Mouse (Mus musculus): ENCODE measurements at regions not wholly inside any gene's neighbourhood (a gene's known extent, or its start where the extent isn't known, plus 50 kb on each side); places are given as distances from the start of the nearest gene placed in this dataset.
A peak's percentile ranks its signal among the peaks of the same experiment; 100 is the strongest.

DNA sequence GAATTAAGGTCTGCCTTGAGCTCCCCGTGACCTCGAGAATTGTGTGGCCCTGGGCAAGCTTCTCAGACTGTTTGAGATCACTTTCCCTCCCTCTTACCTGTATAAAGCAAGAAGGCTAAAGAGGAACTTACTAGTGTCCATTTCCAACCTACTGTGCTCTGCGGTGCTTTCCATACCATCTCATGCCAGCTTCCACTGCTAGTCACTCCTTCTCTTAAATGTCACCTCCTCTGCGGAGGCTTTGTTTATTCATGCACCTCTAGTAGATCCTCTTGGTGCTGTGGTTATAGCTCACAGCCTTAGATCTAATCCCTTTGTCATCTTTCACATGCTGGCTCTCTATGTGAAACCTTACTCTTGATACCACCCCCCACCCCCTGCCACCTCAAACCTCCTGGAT lies 2310.3 kb upstream of the Lrrc6 start:
- DNase-seq: no peak

GRCm38 (mm10) chr15:68810593-68810992 lies 2309.9 kb upstream of the Lrrc6 start:
- no peak for DNase-seq

DNA sequence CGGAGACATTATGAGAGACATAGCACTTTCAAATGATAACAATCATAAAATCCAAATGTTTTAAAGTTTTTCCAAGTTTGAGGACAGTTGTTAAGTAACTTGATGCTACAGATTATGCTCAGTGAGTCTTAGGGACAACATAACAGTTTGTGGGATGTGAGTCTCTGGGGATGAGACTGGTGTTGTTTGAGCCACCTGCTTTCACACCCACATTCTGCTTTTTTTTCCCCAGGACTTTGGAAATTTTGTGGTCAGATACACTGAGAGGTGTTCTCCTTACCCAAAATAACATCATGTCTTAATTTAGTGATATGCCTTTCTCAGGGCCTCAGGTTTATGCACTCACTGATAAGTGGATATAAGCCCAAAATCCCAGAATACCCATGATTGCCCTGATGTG lies 2307.5 kb upstream of the Lrrc6 start:
- DNase-seq: no peak

GRCm38 (mm10) chr15:68804254-68804653 lies 2303.5 kb upstream of the Lrrc6 start:
- no peak for DNase-seq

GRCm38 (mm10) chr15:68801763-68802162 lies 2301.1 kb upstream of the Lrrc6 start:
- DNase-seq: no peak

- no peak for DNase-seq
Observed at GRCm38 (mm10) chr15:68797406-68797805, 2296.7 kb upstream of the Lrrc6 start.

GRCm38 (mm10) chr15:68795239-68795960 lies 2294.7 kb upstream of the Lrrc6 start:
- peak; percentile 45 to 64 for DNase-seq

DNA sequence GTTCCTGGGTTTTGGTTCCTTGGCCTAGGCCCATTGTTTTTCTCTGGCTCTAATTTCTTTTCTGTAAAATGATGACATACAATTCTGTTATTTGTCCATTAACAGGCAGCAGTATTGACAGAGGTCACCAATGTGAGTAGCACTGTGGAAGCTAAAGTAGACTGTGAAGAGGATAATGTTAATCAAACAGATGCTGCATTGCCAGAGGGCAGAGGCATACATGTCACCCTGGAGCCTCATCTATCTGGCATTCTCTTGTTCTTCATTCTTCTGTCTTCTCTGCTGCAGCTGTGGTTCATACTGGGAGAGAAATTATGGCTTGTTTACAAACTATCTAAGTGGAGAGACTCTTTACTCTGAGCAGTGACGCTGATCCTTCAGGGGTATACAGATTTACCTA lies 2259.2 kb upstream of the Lrrc6 start:
- no peak for DNase-seq

GRCm38 (mm10) chr15:68755255-68755654 lies 2254.5 kb upstream of the Lrrc6 start:
- DNase-seq: no peak

DNA sequence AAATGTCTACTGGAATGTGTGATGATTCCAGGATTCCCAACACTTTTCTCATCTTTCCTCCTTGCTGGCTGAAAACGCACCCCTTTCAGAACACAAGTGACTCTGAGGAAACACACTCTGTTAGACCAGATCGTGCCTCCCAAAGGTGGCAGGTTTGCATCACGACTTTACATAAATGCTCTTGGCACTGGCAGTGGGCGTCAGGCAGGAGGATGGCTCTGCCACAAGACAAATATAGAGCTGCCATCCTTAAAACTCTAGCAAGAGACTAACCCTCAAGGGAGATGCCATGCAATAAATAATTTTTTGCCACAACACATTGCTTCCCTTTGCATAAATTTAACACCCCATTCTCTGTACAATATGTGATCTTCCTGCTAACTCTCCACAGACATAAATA lies 2254.1 kb upstream of the Lrrc6 start:
- no peak for DNase-seq

DNA sequence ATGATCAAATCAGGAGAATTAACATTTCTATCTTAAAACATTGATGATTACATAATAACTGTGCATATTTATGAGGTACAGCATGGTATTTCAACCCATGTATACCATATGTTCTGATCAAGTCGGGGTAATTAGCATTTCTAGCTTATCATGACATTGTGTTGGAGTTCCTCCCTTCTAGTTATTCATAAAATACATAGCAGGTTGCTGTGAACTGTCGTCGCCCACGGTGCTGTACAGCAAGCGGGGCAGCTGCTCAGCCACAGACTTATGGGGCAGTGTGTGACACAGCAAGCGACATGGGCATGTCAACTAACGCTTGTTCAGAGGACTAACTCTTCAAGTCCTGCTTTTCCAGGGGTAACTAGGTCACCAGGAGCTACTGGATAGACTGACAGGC lies 2238.6 kb upstream of the Lrrc6 start:
- DNase-seq: no peak

GRCm38 (mm10) chr15:68721250-68721649 lies 2220.5 kb upstream of the Lrrc6 start:
- no peak for DNase-seq

DNA sequence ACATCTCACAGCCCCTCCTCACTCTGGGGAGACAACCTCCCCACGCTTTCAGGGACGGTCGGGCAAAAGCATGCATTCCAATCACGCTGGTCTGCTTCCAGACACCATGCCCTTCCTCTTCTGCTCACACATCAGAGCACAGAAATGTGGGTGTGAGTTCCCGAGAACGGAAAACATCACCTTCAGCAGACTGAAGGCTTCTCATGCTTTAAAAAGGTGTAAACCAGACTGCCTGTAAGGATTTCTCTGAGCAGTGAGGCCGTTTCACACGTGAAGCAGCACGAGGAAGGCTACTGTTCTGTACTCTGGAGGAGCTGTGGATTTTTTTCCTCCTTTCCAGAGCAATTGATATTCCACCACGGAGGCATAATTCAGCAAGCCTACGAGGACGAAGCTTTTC lies 2218.8 kb upstream of the Lrrc6 start:
- DNase-seq: no peak

GRCm38 (mm10) chr15:68714337-68714736 lies 2213.6 kb upstream of the Lrrc6 start:
- DNase-seq: no peak

- DNase-seq: no peak
Observed at GRCm38 (mm10) chr15:68707306-68707705, 2206.6 kb upstream of the Lrrc6 start.

DNA sequence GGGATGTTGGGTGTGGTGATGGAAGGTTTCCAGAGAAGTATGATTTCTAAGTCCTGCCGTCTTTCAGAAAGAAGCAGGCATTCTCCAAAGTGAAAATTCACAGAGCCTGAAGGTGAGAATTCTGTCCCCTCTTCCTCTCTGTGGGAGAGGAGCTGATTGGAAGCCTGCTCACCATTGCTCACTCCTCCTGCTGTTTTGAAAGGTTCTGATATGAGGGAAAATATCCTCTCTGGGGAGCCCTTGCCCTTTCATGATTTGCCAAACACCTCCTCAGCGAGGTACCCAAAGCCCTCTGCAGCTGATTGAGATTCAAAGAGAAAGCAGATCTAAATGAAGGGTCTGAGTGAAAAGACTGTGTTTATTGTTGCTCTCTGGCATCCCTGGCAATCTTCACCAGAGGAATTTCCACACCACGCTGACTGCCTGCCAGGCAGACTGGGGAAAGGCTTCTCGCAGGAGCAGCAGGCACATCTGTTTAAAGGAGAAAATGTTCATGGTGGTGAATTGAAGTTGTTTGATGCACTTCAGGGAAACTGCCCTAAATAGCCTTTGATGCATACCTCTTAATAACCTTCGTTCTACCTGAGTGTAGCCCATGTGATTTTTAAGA lies 2194.4 kb upstream of the Lrrc6 start:
- DNase-seq: peak in 1 of 2 experiments; percentile 13

DNA sequence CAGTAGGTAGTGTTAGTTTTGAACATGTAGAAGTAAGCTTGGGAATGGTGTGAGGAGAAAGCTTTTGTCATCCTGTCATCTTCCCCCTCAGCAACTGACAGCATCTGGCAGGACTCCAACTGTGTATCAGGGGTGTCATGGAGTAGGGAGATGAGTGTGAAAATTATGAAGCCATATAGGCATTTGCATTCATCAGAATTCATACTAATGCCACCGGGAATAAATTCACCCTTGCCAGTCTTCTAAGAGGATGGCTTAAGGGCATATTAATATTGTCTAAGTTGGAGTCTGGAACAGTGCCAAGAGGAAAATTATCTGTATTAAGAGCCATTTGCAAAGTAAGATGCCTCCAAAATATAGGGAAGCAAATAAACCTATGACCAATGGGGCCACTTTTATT lies 2166.8 kb upstream of the Lrrc6 start:
- no peak for DNase-seq

GRCm38 (mm10) chr15:68665331-68665730 lies 2164.6 kb upstream of the Lrrc6 start:
- DNase-seq: peak in 1 of 2 experiments; percentile 3

GRCm38 (mm10) chr15:68656722-68657121 lies 2156.0 kb upstream of the Lrrc6 start:
- no peak for DNase-seq

DNA sequence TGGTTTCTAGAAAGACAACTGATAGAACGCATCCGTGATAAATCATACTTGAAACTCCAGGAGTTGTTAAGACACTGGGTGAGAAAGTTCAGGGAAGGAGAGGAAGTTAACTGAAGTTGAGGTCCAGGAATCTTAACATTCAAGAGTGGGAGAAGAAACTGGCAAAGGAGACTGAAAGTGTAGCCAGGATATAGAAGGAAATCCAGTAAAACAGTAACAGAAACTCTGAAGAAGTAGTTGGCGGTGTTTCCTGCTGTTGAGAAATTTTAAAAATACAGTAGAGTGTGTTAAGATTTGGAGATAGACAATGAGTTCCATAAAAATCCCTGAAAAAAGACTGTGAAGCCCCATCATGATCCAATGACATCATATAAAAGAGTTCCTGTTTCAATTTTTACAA lies 2154.3 kb upstream of the Lrrc6 start:
- DNase-seq: no peak

DNA sequence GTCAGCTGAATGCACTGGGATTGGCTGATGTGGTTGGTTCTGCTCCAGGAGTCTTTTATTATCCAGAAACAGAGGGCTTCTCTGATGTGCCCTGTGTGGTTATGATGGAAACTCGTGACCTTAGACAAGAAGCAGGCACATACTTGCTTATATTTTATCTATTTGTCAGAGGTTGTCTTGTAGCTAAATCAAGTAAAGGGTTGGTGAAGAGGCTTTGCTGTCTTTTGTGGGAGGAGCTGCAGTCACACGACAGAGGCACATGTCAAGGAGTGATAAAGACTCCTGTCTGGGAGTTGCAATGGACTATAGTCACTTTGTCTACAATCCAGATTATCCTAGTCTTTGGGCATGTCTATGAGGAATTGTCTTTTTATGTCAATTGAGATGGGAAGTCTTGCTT lies 2149.9 kb upstream of the Lrrc6 start:
- no peak for DNase-seq

GRCm38 (mm10) chr15:68650033-68650432 lies 2149.3 kb upstream of the Lrrc6 start:
- no peak for DNase-seq

GRCm38 (mm10) chr15:68646865-68647264 lies 2146.2 kb upstream of the Lrrc6 start:
- DNase-seq: no peak

DNA sequence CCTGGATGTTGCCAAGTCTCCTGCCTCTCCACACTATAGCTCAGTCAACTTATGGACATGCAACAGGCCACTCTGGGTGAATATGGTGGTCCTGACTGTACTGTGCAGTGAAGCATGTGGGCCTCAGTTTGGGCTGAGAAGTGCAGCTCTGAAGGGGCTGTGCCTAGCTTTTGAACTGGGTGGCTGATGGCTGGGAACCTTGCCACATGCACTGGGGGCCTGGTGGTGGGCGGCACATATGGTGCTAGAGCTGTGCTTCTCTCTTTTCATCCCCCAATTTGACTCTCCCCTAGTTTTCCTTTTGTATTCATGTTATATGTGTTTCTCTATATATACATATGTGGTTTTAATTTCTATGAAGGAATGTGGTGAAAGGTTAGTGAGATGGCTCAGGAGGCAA lies 2144.2 kb upstream of the Lrrc6 start:
- DNase-seq: no peak
